ENCODE assay signal across 8 mouse cellular contexts in the genomic region with DNA sequence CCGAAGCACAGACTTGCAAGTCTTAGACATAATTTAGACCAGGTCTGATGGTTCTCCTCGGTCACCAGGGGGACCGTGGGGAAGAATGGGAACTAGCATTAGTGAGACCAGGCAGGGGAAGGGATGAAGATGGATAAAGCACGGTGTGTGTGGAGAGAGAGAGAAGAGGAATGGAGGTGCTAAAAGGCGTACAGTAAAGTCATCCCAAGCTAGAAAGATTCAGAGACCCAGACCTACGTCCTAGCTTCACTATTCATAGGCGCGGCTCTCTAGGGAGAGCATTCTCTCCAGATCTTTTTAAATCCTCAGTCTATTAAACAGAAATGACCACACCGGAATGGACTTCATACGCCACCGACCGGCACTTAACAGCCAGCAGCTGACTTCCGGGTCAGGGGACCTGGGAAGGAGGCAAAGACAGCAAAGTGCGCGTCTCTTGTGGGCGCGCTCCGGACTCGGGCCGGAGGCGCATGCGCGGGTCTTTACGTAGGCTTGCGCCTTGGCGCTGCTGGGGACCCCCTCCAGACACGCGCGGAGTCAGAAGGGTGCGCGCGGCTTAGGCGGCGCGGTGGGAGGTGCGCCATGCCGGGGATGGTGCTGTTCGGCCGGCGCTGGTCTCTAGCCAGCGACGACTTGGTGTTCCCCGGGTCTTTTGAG. TPM values are rescaled to one million over a fixed set of nuclear protein-coding genes. Genes with fewer than 3 reads are reported as not detected.
DNase-seq lines count a peak whose midpoint lies in the region; ATAC-seq and TF ChIP-seq lines count a peak whose summit lies in the region.

A gene (plus strand): TSS at position 485 of the 657 bp plus-strand sequence.

- peak within 1 kb of the TSS; percentile 84 for H3K9ac ChIP-seq in forebrain, embryonic 13.5 days
- H3K9ac ChIP-seq in liver, postnatal 0 days (replicated peaks), result peak within 1 kb of the TSS; percentile 78
- H3K9ac ChIP-seq in neural tube, embryonic 14.5 days (replicated peaks; ENCODE audit: low read depth, low read length), result peak within 1 kb of the TSS; percentile 64

- peak within 1 kb of the TSS; percentile 51 for H3K27ac ChIP-seq in forebrain, embryonic 13.5 days
- peak within 1 kb of the TSS; percentile 53 for H3K27ac ChIP-seq in liver, postnatal 0 days (ENCODE audit: low read depth)
- peak within 1 kb of the TSS; percentile 66 for H3K27ac ChIP-seq in neural tube, embryonic 14.5 days (ENCODE audit: low read depth, low read length)

- no peak for TF ChIP-seq CTCF in E14TG2a.4 (conservative IDR thresholded peaks at IDR 0.05; ENCODE audit: low read length)
- no peak for TF ChIP-seq CTCF in liver, postnatal 0 days (IDR thresholded peaks at IDR 0.05; ENCODE audit: low read depth)

- peaks cover 39% of the 10 kb centered on the region for H3K27me3 ChIP-seq in E14TG2a.4 (ENCODE audit: insufficient read depth, low read length)
- no peaks in the 10 kb centered on the region for H3K27me3 ChIP-seq in forebrain, embryonic 13.5 days
- H3K27me3 ChIP-seq in liver, postnatal 0 days (ENCODE audit: insufficient read depth, low read length), result no peaks in the 10 kb centered on the region
- H3K27me3 ChIP-seq in neural tube, embryonic 14.5 days (ENCODE audit: control insufficient read depth, insufficient read depth, low read length), result no peaks in the 10 kb centered on the region

- peak within 1 kb of the TSS; percentile 72 for H3K4me2 ChIP-seq in forebrain, embryonic 13.5 days
- H3K4me2 ChIP-seq in liver, postnatal 0 days (ENCODE audit: low read depth, low read length), result peak within 1 kb of the TSS; percentile 97
- peak within 1 kb of the TSS; percentile 84 for H3K4me2 ChIP-seq in neural tube, embryonic 14.5 days (ENCODE audit: low read depth, low read length)

- peak; percentile 98 for ATAC-seq in forebrain, embryonic 13.5 days
- ATAC-seq in liver, postnatal 0 days, result peak; percentile 93
- ATAC-seq in neural tube, embryonic 14.5 days (ENCODE audit: low read depth), result peak; percentile 97

- peak; percentile 84 for DNase-seq in c-Kit-positive CD71-positive TER-119-positive erythroid progenitor cells, embryonic 14.5 days (ENCODE audit: low spot score)
- DNase-seq in heart, postnatal 10 days, result peak; percentile 91 to 92
- DNase-seq in large intestine, adult 2 months (ENCODE audit: low read depth, low spot score), result peak; percentile 64
- DNase-seq in liver, postnatal 0 days, result peak; percentile 88
- DNase-seq in testis, postnatal 10 days (ENCODE audit: low spot score), result peak; percentile 90

- H3K4me1 ChIP-seq in E14TG2a.4 (replicated peaks; ENCODE audit: low read depth, low read length), result peaks cover 20% of the 10 kb centered on the region; the same call in 1 of the 2 replicates
- H3K4me1 ChIP-seq in forebrain, embryonic 13.5 days, result peaks cover 19% of the 10 kb centered on the region
- H3K4me1 ChIP-seq in liver, postnatal 0 days (ENCODE audit: insufficient read depth), result peaks cover 21% of the 10 kb centered on the region
- H3K4me1 ChIP-seq in neural tube, embryonic 14.5 days (ENCODE audit: control insufficient read depth, insufficient read depth, low read length), result peaks cover 7% of the 10 kb centered on the region; the same call in 1 of the 2 replicates

- intact Hi-C loops in heart, postnatal 10 days (cut with DNase I), result no loop called here

- peak within 1 kb of the TSS; percentile 84 for H3K4me3 ChIP-seq in E14TG2a.4 (replicated peaks; ENCODE audit: low read length)
- peak within 1 kb of the TSS; percentile 78 for H3K4me3 ChIP-seq in forebrain, embryonic 13.5 days
- peak within 1 kb of the TSS; percentile 81 for H3K4me3 ChIP-seq in liver, postnatal 0 days (ENCODE audit: low read depth, low read length)
- H3K4me3 ChIP-seq in neural tube, embryonic 14.5 days (ENCODE audit: low read depth, low read length), result peak within 1 kb of the TSS; percentile 76

- TF ChIP-seq EP300 in liver, postnatal 0 days (IDR thresholded peaks at IDR 0.05; ENCODE audit: low read depth), result no peak

- peaks cover 9% of the 10 kb centered on the region for H3K9me3 ChIP-seq in E14TG2a.4 (ENCODE audit: low read length)
- H3K9me3 ChIP-seq in forebrain, embryonic 13.5 days (replicated peaks), result no peaks in the 10 kb centered on the region
- no peaks in the 10 kb centered on the region for H3K9me3 ChIP-seq in liver, postnatal 0 days (ENCODE audit: low read length)
- no peaks in the 10 kb centered on the region for H3K9me3 ChIP-seq in neural tube, embryonic 14.5 days (ENCODE audit: control insufficient read depth, low read length)

- 2% methylated on average over 43 of the region's 43 CpGs for WGBS in forebrain, embryonic 13.5 days
- WGBS in large intestine, adult 2 months, result 2% methylated on average over 43 of the region's 43 CpGs
- WGBS in liver, postnatal 0 days (ENCODE audit: insufficient replicate concordance), result 3% methylated on average over 43 of the region's 43 CpGs
- 3% methylated on average over 41 of the region's 43 CpGs for WGBS in neural tube, embryonic 14.5 days

- peaks cover 9% of the 10 kb centered on the region for H3K36me3 ChIP-seq in E14TG2a.4 (ENCODE audit: insufficient read depth, low read length)
- H3K36me3 ChIP-seq in forebrain, embryonic 13.5 days (ENCODE audit: poor library complexity, severe bottlenecking), result peaks cover 23% of the 10 kb centered on the region
- peaks cover 9% of the 10 kb centered on the region; the same call in 1 of the 2 replicates for H3K36me3 ChIP-seq in liver, postnatal 0 days (replicated peaks; ENCODE audit: insufficient read depth, low read length)
- 0 out of 2 replicates have a peak, but pooled peaks cover 10% of the 10 kb centered on the region for H3K36me3 ChIP-seq in neural tube, embryonic 14.5 days (ENCODE audit: control insufficient read depth, insufficient read depth, low read length)

RNA-seq across cellular contexts. Expression of the gene that starts here (rescaled TPM):
- polyA plus RNA-seq in forebrain, embryonic 13.5 days (2015; fragmentation: Nextera tagmentation; extraction: Ambion mirVana), result 13.5 and 13.6 TPM in 2 replicates
- total RNA-seq in heart, postnatal 10 days (2021), result 1 to 10 TPM; 7.9 to 8.8 TPM
- 18.9 and 22.4 TPM in 2 replicates for polyA plus RNA-seq in large intestine, adult 2 months (2012; rRNA removed)
- 4.8 and 5.6 TPM in 2 replicates for polyA plus RNA-seq in liver, postnatal 0 days (2015; fragmentation: Nextera tagmentation; extraction: Ambion mirVana)
- 21.3 and 21.7 TPM in 2 replicates for polyA plus RNA-seq in neural tube, embryonic 14.5 days (2014; fragmentation: Nextera tagmentation; extraction: Ambion mirVana)

Comparison
In these comparisons a context has a peak if more than half of its experiments do, and no peak if none do; other contexts are left out.
1. Peak in every context shown above with its lines: DNase-seq, ATAC-seq, H3K4me3 ChIP-seq and H3K27ac ChIP-seq.